Mouse (Mus musculus) left cerebral cortex, adult 2 months (tissue): ENCODE results near the gene Mphosph6. TPM values are rescaled to one million over a fixed set of nuclear protein-coding genes. Genes with fewer than 3 reads are reported as not detected.

Experiments used
- DNase-seq, 2 experiments: peaks; one replicate each; pipeline ENCODE4 v3.0.0; 2021 to 2022; ENCODE audit warnings: low spot score in 2 of 2, mixed read lengths in 1 of 2; ENCODE audit errors: extremely low spot score in 1 of 2
- H3K27ac ChIP-seq: fragments of 200-600 bp; 2 replicates; pipeline ENCODE4 v1.8.1; 2022
- H3K4me3 ChIP-seq: fragments of 200-600 bp; 2 replicates; pipeline ENCODE4 v1.8.1; 2022
- CTCF ChIP-seq: fragments of 200-600 bp; IDR thresholded peaks from 2 replicates; pipeline ENCODE4 v1.8.1; 2022; ENCODE audit warnings: antibody characterized with exemption, mild to moderate bottlenecking, moderate library complexity
- intact Hi-C: fragments of 180-260 bp; cut with DNase I; formaldehyde crosslinking; loops from one replicate; pipeline ENCODE4 v1.15.1; 2025
- long read RNA-seq, 2 experiments: library from polyadenylated mRNA; stranded (forward); transcript quantifications; one replicate each; pipeline ENCODE4 v2.0.0; 2021; ENCODE audit warnings: borderline mapping rate in 2 of 2
- total RNA-seq, 2 experiments: library from RNA; stranded (reverse); gene quantifications; 2 replicates each; pipeline ENCODE4 v1.2.3; 2021

Gene Mphosph6
- total RNA-seq = 10 to 100 TPM; 21.9 to 22.4 TPM
- long read RNA-seq, experiment 1, transcript Mphosph6-201 (5 exons, 1,068 nt) = major isoform, 7 of 9 reads
- long read RNA-seq, experiment 1, partial matches to known transcripts = 0 of 9 reads
- long read RNA-seq, experiment 1, other reads (novel, unspliced or antisense) = 1 of 9 reads
- long read RNA-seq, experiment 2, partial matches to known transcripts = 0 of 3 reads
- long read RNA-seq, experiment 2, other reads (novel, unspliced or antisense) = 0 of 3 reads

DNA sequence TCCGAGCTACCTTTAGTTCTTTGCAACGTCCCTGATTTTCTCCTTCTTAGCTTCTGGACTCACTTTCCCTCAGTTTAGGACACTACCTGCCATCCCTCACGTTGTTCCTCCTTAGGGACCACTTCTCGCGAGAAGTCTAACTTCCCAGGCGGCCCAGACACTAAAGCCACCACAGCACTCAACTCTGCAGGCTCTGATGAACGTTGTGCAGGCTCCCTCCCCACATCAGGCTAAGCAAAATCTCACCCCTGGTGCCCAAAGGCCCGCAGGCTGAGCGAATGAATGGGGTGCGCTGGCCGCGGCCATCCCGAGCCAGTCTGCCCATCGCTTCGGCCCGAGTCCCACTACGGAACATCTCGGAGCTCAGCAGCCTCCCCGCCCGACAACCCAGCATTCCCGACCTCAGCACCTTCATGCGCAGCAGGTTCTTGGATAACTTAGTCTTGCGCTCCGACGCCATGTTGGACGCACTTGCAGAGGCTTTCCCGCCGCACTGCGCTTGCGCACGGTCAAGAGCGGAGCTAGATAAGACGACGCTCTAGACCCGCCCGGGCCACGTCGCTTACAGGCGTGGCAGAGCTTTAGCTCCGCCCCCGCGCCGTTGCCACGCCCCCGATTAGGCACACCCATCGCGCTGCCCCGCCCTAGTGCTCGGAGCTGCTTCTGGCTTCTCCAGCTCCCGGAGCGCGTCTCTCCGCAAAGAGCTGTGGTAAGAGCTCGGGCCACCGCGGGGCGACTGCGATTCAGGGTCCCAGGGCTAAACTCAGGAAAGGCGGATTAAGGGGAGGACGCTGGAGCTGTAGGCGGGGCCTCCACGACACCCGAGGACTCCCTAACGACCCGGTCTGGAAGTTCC, at the start of gene Mphosph6:
Mphosph6 (minus strand) TSS at position 501 of the 856 bp plus-strand sequence.
- no peak; the same call in none of the 2 replicates for TF ChIP-seq CTCF
- peak; percentile 95 for DNase-seq
- Histone ChIP-seq H3K27ac (peak within 1 kb of the TSS; percentile 75), H3K4me3 (peak within 1 kb of the TSS; percentile 96)
- intact Hi-C loops = no loop called here

DNA sequence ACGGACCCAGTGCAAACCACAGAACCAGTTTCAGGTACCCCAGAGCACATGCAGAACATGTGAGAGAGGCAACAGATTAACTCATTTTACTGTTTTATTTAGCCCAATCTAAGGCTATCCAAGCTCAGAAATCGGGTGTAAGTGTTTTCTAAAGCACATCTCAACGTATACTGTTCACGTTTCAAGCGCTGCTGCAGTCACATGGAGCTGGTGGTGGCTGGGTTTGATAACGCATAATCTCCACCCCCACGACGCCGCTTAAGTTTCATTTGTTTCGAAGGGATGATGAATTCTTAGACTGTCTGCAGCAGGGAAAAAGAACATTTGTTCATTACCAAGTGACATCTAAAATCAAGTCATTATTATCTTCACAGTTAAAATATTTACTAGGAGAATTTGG, 48.7 kb upstream of the Mphosph6 start:
- DNase-seq = no peak
- Histone ChIP-seq H3K4me3 (no peak overlapping the region), H3K27ac (no peak overlapping the region)
- intact Hi-C loops = no loop called here
- no peak for TF ChIP-seq CTCF

DNA sequence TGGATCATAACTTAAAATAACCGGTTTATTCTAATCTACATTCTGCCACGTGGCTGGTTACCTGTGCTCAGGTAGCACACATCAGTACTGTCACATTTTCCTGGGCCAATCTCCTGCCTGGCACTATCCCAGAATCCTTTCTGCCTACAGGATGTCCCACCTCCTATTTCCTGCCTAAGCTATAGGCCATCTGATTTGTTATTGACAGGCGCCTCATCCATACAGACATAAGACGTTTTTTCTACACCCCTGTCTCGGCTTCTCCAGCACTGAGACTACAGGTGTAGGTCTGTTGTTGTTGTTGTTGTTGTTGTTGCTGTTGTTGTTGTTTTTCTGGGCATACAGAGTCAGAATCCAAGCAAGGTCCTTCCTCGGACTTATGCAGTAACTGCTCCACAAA, 46.1 kb upstream of the Mphosph6 start:
- Histone ChIP-seq H3K27ac (no peak overlapping the region), H3K4me3 (no peak overlapping the region)
- no peak for DNase-seq
- no peak for TF ChIP-seq CTCF
- intact Hi-C loops = no loop called here

DNA sequence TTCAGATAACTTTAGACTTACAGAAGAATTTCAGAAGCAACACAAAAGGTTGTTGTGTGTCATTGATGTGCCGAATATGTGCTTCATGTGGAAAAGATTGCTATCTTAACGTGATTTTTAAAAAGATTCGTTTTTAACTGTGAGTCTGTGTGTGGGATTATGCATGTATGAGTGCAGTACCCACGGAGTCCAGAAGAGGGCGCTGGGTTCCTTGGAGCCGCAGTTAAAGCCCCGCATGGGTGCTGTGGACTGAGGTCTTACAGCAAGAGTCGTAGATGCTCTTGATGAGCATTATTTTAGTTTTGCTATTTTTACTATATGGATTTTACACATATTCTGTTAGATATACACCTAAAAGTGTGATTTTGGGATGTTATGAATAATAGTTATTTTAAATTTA, 42.0 kb upstream of the Mphosph6 start:
- intact Hi-C loops = no loop called here

DNA sequence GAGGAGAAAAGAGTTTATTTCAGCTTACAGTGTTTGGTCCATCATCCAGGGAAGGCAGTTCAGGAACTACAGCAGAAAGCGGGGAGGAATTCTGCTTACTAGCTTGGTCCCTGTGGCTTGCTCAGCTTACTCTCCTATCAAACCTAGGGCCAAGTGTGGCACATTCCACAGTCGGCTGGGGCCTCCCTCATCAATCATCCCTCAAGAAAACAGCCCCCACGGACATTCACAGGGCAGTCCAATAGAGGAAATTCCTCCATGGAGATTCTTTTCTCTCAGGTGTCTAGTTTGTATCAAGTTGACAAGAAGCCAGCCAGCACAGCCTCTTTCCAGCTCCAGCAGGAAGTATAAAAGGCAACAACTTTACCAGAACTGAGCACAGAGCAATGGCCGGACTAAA, 11.8 kb upstream of the Mphosph6 start:
- no peak for TF ChIP-seq CTCF
- intact Hi-C loops = no loop called here
- DNase-seq = no peak
- no peak overlapping the region for H3K4me3 ChIP-seq
- no peak overlapping the region for H3K27ac ChIP-seq

More for the DNA sequence above, 42.0 kb upstream of the Mphosph6 start:
- TF ChIP-seq CTCF = peak; percentile 23
- no peak overlapping the region for H3K4me3 ChIP-seq
- DNase-seq = no peak
- no peak overlapping the region for H3K27ac ChIP-seq

DNA sequence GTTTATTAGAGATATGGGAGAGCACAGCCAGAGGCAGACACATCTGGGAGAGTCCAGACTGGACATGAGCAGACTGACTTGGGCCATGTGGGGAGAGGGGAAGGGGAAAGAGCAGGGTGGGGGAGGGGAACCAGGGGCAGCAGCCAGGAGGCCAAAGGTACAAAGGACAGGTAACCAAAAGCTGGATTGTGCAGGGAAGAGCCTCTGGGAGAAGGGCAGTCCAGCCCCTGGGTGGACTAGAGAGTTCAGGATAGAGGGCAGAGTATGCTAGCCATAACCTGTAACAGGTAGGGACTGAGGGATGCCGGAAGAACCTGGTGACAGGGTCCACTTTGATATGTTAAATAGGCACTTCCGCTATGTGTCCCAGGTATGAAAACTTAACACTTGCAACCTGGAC, 8.9 kb upstream of the Mphosph6 start:
- no peak for DNase-seq
- intact Hi-C loops = no loop called here
- no peak overlapping the region for H3K27ac ChIP-seq
- no peak overlapping the region for H3K4me3 ChIP-seq
- no peak for TF ChIP-seq CTCF

DNA sequence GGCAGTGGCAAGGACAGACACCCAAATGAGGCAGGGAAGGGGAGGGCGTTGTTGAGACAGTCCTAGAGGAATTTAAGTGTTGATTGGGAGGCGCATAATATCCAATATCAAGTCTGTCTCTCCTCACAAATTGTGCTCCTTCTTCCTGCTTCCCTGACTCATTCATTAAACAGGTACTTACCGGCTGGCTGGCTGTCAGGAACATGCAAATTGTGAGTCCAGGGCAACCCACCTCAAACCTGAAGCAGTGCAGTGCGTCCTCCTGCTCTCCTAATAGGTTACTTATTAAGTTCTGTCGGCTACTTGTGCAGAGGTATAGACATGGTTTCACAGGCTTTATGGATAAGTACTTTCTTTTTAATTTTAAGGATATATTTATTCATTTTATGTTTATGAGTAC, 3.7 kb upstream of the Mphosph6 start:
- no peak for TF ChIP-seq CTCF
- DNase-seq = no peak
- Histone ChIP-seq H3K4me3 (no peak overlapping the region), H3K27ac (no peak overlapping the region)
- intact Hi-C loops = no loop called here

DNA sequence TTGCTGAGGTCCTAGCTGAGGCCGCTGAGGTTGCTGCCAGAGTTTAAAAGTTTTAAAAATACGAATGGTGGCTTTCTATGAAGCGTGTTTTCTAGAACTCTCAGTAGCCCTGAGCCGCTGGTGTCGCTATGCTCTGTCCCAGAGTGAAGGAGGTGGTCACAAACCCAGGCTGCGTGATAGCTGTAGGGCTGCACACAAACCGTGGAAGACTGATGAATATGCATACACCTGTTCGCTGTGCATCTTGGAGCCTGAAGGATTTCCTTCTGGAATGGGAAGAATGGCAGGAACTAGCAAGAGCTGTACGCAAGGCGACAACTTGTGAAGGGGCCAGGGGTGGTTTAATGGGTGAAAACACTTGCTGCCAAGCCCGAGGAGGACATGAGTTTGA, 551 bp upstream of the Mphosph6 start:
- H3K27ac ChIP-seq = peak overlapping the region; percentile 51; the same call in 1 of the 2 replicates
- DNase-seq = no peak
- H3K4me3 ChIP-seq = peak overlapping the region; percentile 96
- intact Hi-C loops = no loop called here
- TF ChIP-seq CTCF = no peak

DNA sequence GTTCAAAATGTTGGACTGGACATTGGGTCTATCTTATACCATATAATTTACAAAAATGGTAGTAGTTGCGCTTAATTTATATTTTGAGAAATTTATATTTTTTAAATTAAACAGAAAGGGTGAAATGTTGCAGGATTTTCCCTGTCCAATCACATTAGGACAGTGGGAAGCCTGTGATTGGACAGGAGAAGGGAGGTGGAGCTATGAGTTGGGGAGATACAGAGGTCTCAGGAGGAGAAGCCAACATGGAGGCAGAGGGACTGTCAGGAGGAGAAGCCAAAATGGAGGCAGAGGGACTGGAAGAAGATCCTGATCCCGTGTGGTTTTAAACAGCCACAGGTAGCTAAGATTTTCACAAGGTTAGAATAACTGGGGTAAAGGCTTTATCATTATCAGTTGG, 3.7 kb downstream of the Mphosph6 start:
- no peak for TF ChIP-seq CTCF
- intact Hi-C loops = no loop called here
- DNase-seq = no peak
- Histone ChIP-seq H3K4me3 (no peak overlapping the region), H3K27ac (no peak overlapping the region)

DNA sequence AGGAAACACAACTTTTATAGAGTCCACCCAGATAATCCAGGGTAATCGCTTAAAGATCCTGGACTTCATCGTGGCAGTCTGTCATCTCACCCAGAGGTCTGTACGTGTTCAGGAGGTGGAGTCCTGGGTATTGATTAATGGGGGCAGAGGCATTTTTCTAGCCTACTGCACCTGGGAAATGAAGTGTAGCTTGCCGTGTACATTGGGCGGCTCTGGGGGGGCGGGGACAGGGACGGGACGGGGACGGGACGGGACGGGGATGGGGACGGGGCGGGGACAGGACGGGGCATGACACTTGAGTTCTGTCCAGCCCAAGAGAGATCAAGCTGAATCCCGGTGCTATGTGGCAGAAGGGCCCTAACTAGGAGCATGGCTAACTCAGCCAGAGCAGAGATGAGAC, 5.3 kb downstream of the Mphosph6 start:
- no peak for TF ChIP-seq CTCF
- H3K27ac ChIP-seq = no peak overlapping the region
- no peak for DNase-seq
- no peak overlapping the region for H3K4me3 ChIP-seq
- intact Hi-C loops = no loop called here

DNA sequence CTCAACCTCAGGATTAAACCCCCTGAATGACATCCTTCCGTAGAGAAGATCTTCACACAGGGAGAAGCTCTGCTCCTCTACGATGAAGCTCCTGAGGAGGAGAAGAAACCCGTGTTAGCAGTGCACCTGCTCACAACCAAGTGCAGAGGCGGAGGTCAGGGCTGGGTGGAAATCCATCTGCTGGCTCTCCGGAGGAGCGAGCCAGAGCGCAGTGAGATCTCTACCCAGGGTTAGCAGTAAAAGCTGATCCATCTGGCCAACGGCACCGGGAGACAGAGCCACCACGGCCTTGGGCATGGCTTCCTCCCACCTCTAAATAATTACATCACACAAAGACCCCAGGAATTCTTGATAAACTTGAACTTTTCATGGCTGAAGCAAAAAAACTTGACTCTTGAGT, 7.2 kb downstream of the Mphosph6 start:
- intact Hi-C loops = no loop called here
- no peak for DNase-seq
- no peak for TF ChIP-seq CTCF
- H3K4me3 ChIP-seq = no peak overlapping the region
- no peak overlapping the region for H3K27ac ChIP-seq

DNA sequence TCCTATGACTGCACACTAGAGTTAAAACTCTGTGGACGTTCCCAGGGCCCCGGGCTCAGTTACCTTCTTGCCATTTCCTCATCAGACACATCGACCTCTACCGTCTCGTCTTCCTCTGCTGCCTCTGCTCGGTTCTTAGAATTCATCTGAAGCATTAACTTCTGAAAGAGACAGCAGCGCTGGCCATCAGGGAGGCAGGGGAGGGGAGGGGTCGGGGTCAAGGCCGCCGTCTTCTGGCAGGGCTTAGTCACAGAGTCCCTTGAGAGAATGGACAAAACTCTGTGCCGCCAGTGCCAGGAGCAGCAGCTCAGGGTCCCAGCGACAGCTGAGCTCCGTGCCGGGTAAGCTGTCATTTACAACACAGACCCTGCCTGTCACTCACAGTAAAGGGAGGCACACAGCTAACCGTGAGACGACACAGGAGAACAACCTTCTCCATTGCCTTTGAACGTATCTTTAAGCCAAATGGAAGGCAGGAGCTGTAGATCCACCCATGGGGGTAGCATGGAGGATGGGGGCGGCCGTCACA, 9.1 kb downstream of the Mphosph6 start:
- no peak for DNase-seq
- TF ChIP-seq CTCF = no peak
- Histone ChIP-seq H3K27ac (no peak overlapping the region), H3K4me3 (no peak overlapping the region)
- intact Hi-C loops = no loop called here

DNA sequence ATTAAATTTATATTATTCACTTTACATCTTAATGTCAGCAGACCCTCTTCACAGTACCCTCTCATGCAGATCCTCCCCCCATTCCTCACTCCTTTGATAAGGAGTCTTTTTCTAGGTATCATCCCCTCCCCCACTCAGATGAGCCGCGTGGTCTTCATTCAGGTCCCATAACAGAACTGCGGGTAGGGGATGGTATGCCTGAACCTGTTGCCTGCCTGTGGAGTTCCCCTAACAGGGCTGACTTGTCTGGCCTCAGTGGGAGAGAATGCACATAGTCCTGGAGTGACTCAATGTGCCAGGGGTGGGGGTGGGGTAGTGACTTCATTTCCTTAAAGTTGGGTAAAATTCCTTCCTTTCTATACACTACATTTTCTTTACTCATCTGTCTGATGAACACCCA, 15.3 kb downstream of the Mphosph6 start:
- TF ChIP-seq CTCF = no peak

More for the DNA sequence above, 15.3 kb downstream of the Mphosph6 start:
- intact Hi-C loops = no loop called here
- Histone ChIP-seq H3K27ac (no peak overlapping the region), H3K4me3 (no peak overlapping the region)
- no peak for DNase-seq
